Mouse (Mus musculus): ENCODE measurements around the gene Cenpb. TPM values are rescaled to one million over a fixed set of nuclear protein-coding genes. Genes with fewer than 3 reads are reported as not detected.

Gene Cenpb
- polyA plus RNA-seq, 1 experiment from 2014 or later: 10.3 TPM

- H3K27me3 ChIP-seq (ENCODE audit: control insufficient read depth, insufficient read depth, low read length): no peaks in the 10 kb centered on the region
- H3K9ac ChIP-seq: no peak overlapping the region
- no peaks in the 10 kb centered on the region for H3K9me3 ChIP-seq (ENCODE audit: control insufficient read depth, low read length)
- ATAC-seq (ENCODE audit: low FRiP score): no peak
- H3K4me2 ChIP-seq (replicated peaks): no peak overlapping the region
- 86% methylated on average over 7 of the region's 7 CpGs for WGBS
- peaks cover 16% of the 10 kb centered on the region for H3K4me1 ChIP-seq (replicated peaks; ENCODE audit: control insufficient read depth, insufficient read depth, low read length)
- H3K36me3 ChIP-seq (replicated peaks; ENCODE audit: control insufficient read depth, insufficient read depth): peaks cover 10% of the 10 kb centered on the region
- DNase-seq (ENCODE audit: low spot score): no peak
- H3K27ac ChIP-seq: no peak overlapping the region
- no peak overlapping the region for H3K4me3 ChIP-seq (replicated peaks; ENCODE audit: low read length)
Measured at GRCm38 (mm10) chr2:131213773-131214172, 33.9 kb upstream of the Cenpb start.

GRCm38 (mm10) chr2:131211026-131211615 lies 31.3 kb upstream of the Cenpb start:
- Histone ChIP-seq H3K4me3 (replicated peaks; ENCODE audit: low read length) (peak overlapping the region; percentile 52), H3K27ac (peak overlapping the region; percentile 88), H3K36me3 (replicated peaks; ENCODE audit: control insufficient read depth, insufficient read depth) (peaks cover 10% of the 10 kb centered on the region), H3K4me1 (replicated peaks; ENCODE audit: control insufficient read depth, insufficient read depth, low read length) (peaks cover 16% of the 10 kb centered on the region), H3K4me2 (replicated peaks) (peak overlapping the region; percentile 80), H3K9me3 (ENCODE audit: control insufficient read depth, low read length) (no peaks in the 10 kb centered on the region), H3K27me3 (ENCODE audit: control insufficient read depth, insufficient read depth, low read length) (no peaks in the 10 kb centered on the region), H3K9ac (peak overlapping the region; percentile 72)
- ATAC-seq (ENCODE audit: low FRiP score) (no peak), DNase-seq (ENCODE audit: low spot score) (no peak)
- 71% methylated on average over 9 of the region's 9 CpGs for WGBS

GRCm38 (mm10) chr2:131209969-131210792 lies 30.3 kb upstream of the Cenpb start:
- Histone ChIP-seq H3K9me3 (ENCODE audit: control insufficient read depth, low read length) (no peaks in the 10 kb centered on the region), H3K4me1 (replicated peaks; ENCODE audit: control insufficient read depth, insufficient read depth, low read length) (peaks cover 16% of the 10 kb centered on the region), H3K27me3 (ENCODE audit: control insufficient read depth, insufficient read depth, low read length) (no peaks in the 10 kb centered on the region), H3K4me3 (replicated peaks; ENCODE audit: low read length) (peak overlapping the region; percentile 52), H3K27ac (peak overlapping the region; percentile 88), H3K36me3 (replicated peaks; ENCODE audit: control insufficient read depth, insufficient read depth) (peaks cover 10% of the 10 kb centered on the region), H3K4me2 (replicated peaks) (peak overlapping the region; percentile 80), H3K9ac (peak overlapping the region; percentile 72)
- peak; percentile 97 for ATAC-seq (ENCODE audit: low FRiP score)
- peak; percentile 96 for DNase-seq (ENCODE audit: low spot score)
- 1% methylated on average over 50 of the region's 50 CpGs for WGBS

GRCm38 (mm10) chr2:131209125-131209795 lies 29.4 kb upstream of the Cenpb start:
- Histone ChIP-seq H3K4me1 (replicated peaks; ENCODE audit: control insufficient read depth, insufficient read depth, low read length) (peaks cover 16% of the 10 kb centered on the region), H3K27me3 (ENCODE audit: control insufficient read depth, insufficient read depth, low read length) (no peaks in the 10 kb centered on the region), H3K4me2 (replicated peaks) (peak overlapping the region; percentile 80), H3K4me3 (replicated peaks; ENCODE audit: low read length) (peak overlapping the region; percentile 52; the same call in 1 of the 2 replicates), H3K9me3 (ENCODE audit: control insufficient read depth, low read length) (no peaks in the 10 kb centered on the region), H3K9ac (peak overlapping the region; percentile 72), H3K27ac (peak overlapping the region; percentile 88), H3K36me3 (replicated peaks; ENCODE audit: control insufficient read depth, insufficient read depth) (peaks cover 10% of the 10 kb centered on the region)
- no peak; the same call in 1 of the 2 replicates for ATAC-seq (ENCODE audit: low FRiP score)
- DNase-seq (ENCODE audit: low spot score): no peak
- WGBS: 78% methylated on average over 4 of the region's 4 CpGs

- Histone ChIP-seq H3K36me3 (replicated peaks; ENCODE audit: control insufficient read depth, insufficient read depth) (peaks cover 4% of the 10 kb centered on the region), H3K4me1 (replicated peaks; ENCODE audit: control insufficient read depth, insufficient read depth, low read length) (peaks cover 16% of the 10 kb centered on the region), H3K9ac (no peak overlapping the region), H3K9me3 (ENCODE audit: control insufficient read depth, low read length) (no peaks in the 10 kb centered on the region), H3K27me3 (ENCODE audit: control insufficient read depth, insufficient read depth, low read length) (no peaks in the 10 kb centered on the region), H3K27ac (no peak overlapping the region), H3K4me3 (replicated peaks; ENCODE audit: low read length) (no peak overlapping the region), H3K4me2 (replicated peaks) (no peak overlapping the region)
- 94% methylated on average over 2 of the region's 2 CpGs for WGBS
- ATAC-seq (ENCODE audit: low FRiP score): no peak
- DNase-seq (ENCODE audit: low spot score): no peak
Measured at GRCm38 (mm10) chr2:131208356-131208755, 28.5 kb upstream of the Cenpb start.

DNA sequence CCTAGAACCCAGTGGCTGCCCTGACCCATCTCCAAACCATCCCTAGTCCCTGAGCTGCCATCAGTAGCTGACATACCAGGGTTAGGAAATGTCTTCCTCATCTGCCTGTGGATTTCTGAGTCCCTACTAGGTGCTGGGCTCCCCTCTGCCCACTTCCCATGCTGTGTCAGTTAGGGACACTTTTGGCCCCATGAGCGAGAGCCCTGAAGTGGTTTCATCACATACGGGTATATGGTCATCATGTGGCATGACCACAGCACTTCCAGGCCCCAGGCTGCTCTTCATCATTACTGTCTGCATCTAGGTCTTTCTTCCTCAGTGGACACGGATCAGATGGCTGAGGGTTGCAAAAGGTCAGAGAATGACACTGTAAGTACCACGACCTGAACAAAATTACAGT lies 26.9 kb upstream of the Cenpb start, which contains the start of gene Ap5s1:
TSS of gene Ap5s1 (plus strand) at position 301 of the 400 bp plus-strand sequence.
- DNase-seq (ENCODE audit: low spot score): no peak
- no peak within 1 kb of the TSS for H3K4me2 ChIP-seq (replicated peaks)
- H3K9me3 ChIP-seq (ENCODE audit: control insufficient read depth, low read length): no peaks in the 10 kb centered on the region
- H3K9ac ChIP-seq: no peak within 1 kb of the TSS
- ATAC-seq (ENCODE audit: low FRiP score): no peak
- no peak within 1 kb of the TSS for H3K4me3 ChIP-seq (replicated peaks; ENCODE audit: low read length)
- no peaks in the 10 kb centered on the region for H3K36me3 ChIP-seq (replicated peaks; ENCODE audit: control insufficient read depth, insufficient read depth)
- no peak within 1 kb of the TSS for H3K27ac ChIP-seq
- H3K27me3 ChIP-seq (ENCODE audit: control insufficient read depth, insufficient read depth, low read length): no peaks in the 10 kb centered on the region
- WGBS: 84% methylated on average over 4 of the region's 4 CpGs
- H3K4me1 ChIP-seq (replicated peaks; ENCODE audit: control insufficient read depth, insufficient read depth, low read length): peaks cover 14% of the 10 kb centered on the region

GRCm38 (mm10) chr2:131205521-131206182 lies 25.8 kb upstream of the Cenpb start:
- WGBS: 93% methylated on average over 8 of the region's 8 CpGs
- DNase-seq (ENCODE audit: low spot score) (no peak), ATAC-seq (ENCODE audit: low FRiP score) (no peak)
- 0 out of 2 replicates have a peak, but pooled peaks cover 7% of the 10 kb centered on the region for H3K4me1 ChIP-seq (replicated peaks; ENCODE audit: control insufficient read depth, insufficient read depth, low read length)
- H3K36me3 ChIP-seq (replicated peaks; ENCODE audit: control insufficient read depth, insufficient read depth): no peaks in the 10 kb centered on the region
- no peak overlapping the region for H3K4me2 ChIP-seq (replicated peaks)
- H3K27me3 ChIP-seq (ENCODE audit: control insufficient read depth, insufficient read depth, low read length): no peaks in the 10 kb centered on the region
- H3K9me3 ChIP-seq (ENCODE audit: control insufficient read depth, low read length): no peaks in the 10 kb centered on the region
- no peak overlapping the region for H3K9ac ChIP-seq
- H3K4me3 ChIP-seq (replicated peaks; ENCODE audit: low read length): no peak overlapping the region
- no peak overlapping the region for H3K27ac ChIP-seq

DNA sequence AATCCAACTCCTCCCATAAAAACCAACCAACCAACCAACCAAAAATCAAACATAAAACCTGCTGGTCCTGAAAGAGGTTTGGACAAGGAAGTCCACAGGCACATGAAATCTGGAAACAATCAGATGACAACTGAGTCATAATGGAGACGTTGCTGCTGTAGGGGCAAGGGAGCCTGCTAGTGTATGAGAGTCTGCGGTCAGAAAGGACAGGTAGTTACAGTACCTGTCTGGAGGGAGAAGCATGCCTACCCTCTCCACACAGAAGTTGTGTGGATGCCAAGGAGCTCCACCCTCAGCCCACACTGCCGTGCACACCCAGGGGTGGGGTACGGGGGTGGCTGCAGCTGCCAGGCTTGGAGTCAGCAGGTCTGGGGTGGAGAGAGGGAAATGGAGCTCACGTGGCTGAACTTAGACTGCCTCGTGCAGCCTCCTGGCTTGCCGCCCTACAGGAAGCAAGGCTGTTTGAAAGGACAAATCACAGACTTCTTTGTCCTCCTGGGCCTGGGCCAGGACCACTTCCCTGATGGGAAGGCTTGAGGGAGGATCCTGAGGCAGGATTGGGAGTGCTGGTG lies 24.6 kb upstream of the Cenpb start:
- 52% methylated on average over 7 of the region's 7 CpGs for WGBS
- H3K27ac ChIP-seq: no peak overlapping the region
- ATAC-seq (ENCODE audit: low FRiP score): no peak

More for the DNA sequence above, 24.6 kb upstream of the Cenpb start:
- H3K27me3 ChIP-seq (ENCODE audit: control insufficient read depth, insufficient read depth, low read length): no peaks in the 10 kb centered on the region
- no peaks in the 10 kb centered on the region for H3K36me3 ChIP-seq (replicated peaks; ENCODE audit: control insufficient read depth, insufficient read depth)
- no peaks in the 10 kb centered on the region for H3K9me3 ChIP-seq (ENCODE audit: control insufficient read depth, low read length)
- no peak overlapping the region for H3K9ac ChIP-seq
- H3K4me2 ChIP-seq (replicated peaks): no peak overlapping the region
- no peak overlapping the region for H3K4me3 ChIP-seq (replicated peaks; ENCODE audit: low read length)
- H3K4me1 ChIP-seq (replicated peaks; ENCODE audit: control insufficient read depth, insufficient read depth, low read length): 0 out of 2 replicates have a peak, but pooled peaks cover 4% of the 10 kb centered on the region
- DNase-seq (ENCODE audit: low spot score): peak; percentile 39

Measured in hindbrain, embryonic 14.5 days (tissue).